Mouse (Mus musculus): ENCODE results near the gene Pde3a. TPM values are rescaled to one million over a fixed set of nuclear protein-coding genes. Genes with fewer than 3 reads are reported as not detected.

The Pde3a gene
- polyA plus RNA-seq, 1 experiment from 2014 or later, result 4.0 TPM

DNA sequence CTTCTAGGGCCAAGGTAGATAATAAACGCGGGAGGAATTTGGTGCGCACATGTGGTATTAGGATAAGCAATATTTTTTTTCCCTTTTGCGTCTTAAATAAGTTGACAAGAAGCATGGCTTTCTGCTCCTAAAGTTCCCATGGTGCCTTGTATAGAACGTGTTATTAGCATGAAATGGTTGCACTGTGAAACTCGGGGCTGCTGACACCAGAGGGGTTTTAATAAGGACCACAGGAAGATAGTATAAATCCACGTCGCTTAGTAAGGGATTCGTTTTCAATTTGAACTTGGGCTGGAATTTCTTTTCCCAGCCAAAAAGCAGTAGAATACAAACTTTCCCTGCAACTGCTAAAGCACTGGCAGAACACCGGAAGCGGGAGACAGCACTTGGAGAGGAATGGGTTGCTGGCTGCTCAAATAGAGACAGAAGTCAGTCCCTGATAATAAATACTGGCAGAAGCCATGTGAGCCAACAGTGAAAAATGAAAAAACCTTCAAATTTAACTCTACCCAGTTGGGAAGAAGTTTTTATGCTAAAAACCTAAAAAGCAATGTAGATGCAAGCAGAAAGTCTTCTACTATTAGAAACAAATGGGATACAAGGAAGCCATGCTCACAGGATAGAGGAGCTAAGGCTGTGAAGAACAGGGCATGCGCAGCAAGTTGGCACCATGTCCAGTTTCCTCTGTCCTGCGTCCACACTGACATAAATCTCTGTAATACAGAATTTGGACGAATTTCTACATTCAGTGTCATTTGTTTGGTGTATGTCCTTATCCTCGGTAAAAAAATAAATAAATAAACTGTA, 22.0 kb upstream of the Pde3a start:
- Histone ChIP-seq H3K9ac (ENCODE audit: low read length) (no peak overlapping the region), H3K9me3 (ENCODE audit: control insufficient read depth, low read length) (no peaks in the 10 kb centered on the region), H3K27ac (replicated peaks) (no peak overlapping the region), H3K4me2 (replicated peaks; ENCODE audit: low read depth) (no peak overlapping the region), H3K27me3 (ENCODE audit: control insufficient read depth, insufficient read depth, low read length) (no peaks in the 10 kb centered on the region), H3K36me3 (ENCODE audit: control insufficient read depth, insufficient read depth, low read length) (no peaks in the 10 kb centered on the region), H3K4me3 (ENCODE audit: low read depth, low read length) (no peak overlapping the region), H3K4me1 (replicated peaks; ENCODE audit: control insufficient read depth, insufficient read depth) (no peaks in the 10 kb centered on the region)
- TF ChIP-seq EP300 (optimal IDR thresholded peaks at IDR 0.05) (no peak), CTCF (IDR thresholded peaks at IDR 0.05; ENCODE audit: low read depth) (no peak)
- DNase-seq (ENCODE audit: low spot score) (no peak), ATAC-seq (ENCODE audit: low FRiP score, low TSS enrichment) (no peak)
- WGBS, result 46% methylated on average over 15 of the region's 15 CpGs

- Histone ChIP-seq H3K4me1 (replicated peaks; ENCODE audit: control insufficient read depth, insufficient read depth) (no peaks in the 10 kb centered on the region), H3K4me2 (replicated peaks; ENCODE audit: low read depth) (no peak overlapping the region), H3K36me3 (ENCODE audit: control insufficient read depth, insufficient read depth, low read length) (no peaks in the 10 kb centered on the region), H3K27me3 (ENCODE audit: control insufficient read depth, insufficient read depth, low read length) (no peaks in the 10 kb centered on the region), H3K4me3 (ENCODE audit: low read depth, low read length) (no peak overlapping the region), H3K9me3 (ENCODE audit: control insufficient read depth, low read length) (no peaks in the 10 kb centered on the region), H3K27ac (replicated peaks) (no peak overlapping the region), H3K9ac (ENCODE audit: low read length) (no peak overlapping the region)
- ATAC-seq (ENCODE audit: low FRiP score, low TSS enrichment), result no peak
- DNase-seq (ENCODE audit: low spot score), result no peak
- 47% methylated on average over 3 of the region's 3 CpGs for WGBS
- TF ChIP-seq EP300 (optimal IDR thresholded peaks at IDR 0.05) (no peak), CTCF (IDR thresholded peaks at IDR 0.05; ENCODE audit: low read depth) (no peak)
Observed at GRCm38 (mm10) chr6:141227658-141228005, 21.4 kb upstream of the Pde3a start.

GRCm38 (mm10) chr6:141232756-141233382, 16.2 kb upstream of the Pde3a start:
- H3K27me3 ChIP-seq (ENCODE audit: control insufficient read depth, insufficient read depth, low read length), result no peaks in the 10 kb centered on the region
- ATAC-seq (ENCODE audit: low FRiP score, low TSS enrichment) (no peak; the same call in 1 of the 2 replicates), DNase-seq (ENCODE audit: low spot score) (no peak)
- TF ChIP-seq CTCF (IDR thresholded peaks at IDR 0.05; ENCODE audit: low read depth), result no peak
- no peak for TF ChIP-seq EP300 (optimal IDR thresholded peaks at IDR 0.05)
- no peak overlapping the region for H3K9ac ChIP-seq (ENCODE audit: low read length)
- H3K4me3 ChIP-seq (ENCODE audit: low read depth, low read length), result no peak overlapping the region
- no peaks in the 10 kb centered on the region for H3K4me1 ChIP-seq (replicated peaks; ENCODE audit: control insufficient read depth, insufficient read depth)
- H3K4me2 ChIP-seq (replicated peaks; ENCODE audit: low read depth), result no peak overlapping the region
- 50% methylated on average over 6 of the region's 6 CpGs for WGBS
- H3K27ac ChIP-seq (replicated peaks), result no peak overlapping the region
- no peaks in the 10 kb centered on the region for H3K36me3 ChIP-seq (ENCODE audit: control insufficient read depth, insufficient read depth, low read length)
- no peaks in the 10 kb centered on the region for H3K9me3 ChIP-seq (ENCODE audit: control insufficient read depth, low read length)

DNA sequence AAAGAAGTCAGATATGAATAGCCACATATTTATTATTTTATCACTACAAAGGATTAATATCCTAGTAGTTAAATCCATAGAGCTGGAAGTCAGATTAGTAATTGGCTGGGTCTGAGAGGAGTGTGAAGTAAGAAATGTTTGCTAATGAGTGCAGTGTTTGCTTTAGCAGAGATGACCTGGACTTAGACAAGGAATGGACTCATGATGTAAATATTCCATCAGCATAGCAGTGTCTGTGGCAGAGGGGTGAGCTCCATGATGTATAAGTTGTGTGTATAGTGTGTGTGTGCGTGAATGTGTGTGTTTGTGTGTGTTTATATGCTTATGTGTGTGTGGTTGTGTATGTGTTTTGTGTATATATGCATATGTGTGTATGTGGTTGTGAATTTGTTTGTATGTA, 7.3 kb upstream of the Pde3a start:
- Histone ChIP-seq H3K4me1 (replicated peaks; ENCODE audit: control insufficient read depth, insufficient read depth) (no peaks in the 10 kb centered on the region), H3K9ac (ENCODE audit: low read length) (no peak overlapping the region), H3K36me3 (ENCODE audit: control insufficient read depth, insufficient read depth, low read length) (no peaks in the 10 kb centered on the region), H3K27me3 (ENCODE audit: control insufficient read depth, insufficient read depth, low read length) (no peaks in the 10 kb centered on the region), H3K27ac (replicated peaks) (no peak overlapping the region), H3K4me3 (ENCODE audit: low read depth, low read length) (no peak overlapping the region), H3K9me3 (ENCODE audit: control insufficient read depth, low read length) (no peaks in the 10 kb centered on the region), H3K4me2 (replicated peaks; ENCODE audit: low read depth) (no peak overlapping the region)
- DNase-seq (ENCODE audit: low spot score), result no peak
- WGBS, result 75% methylated on average over 1 of the region's 1 CpGs
- TF ChIP-seq CTCF (IDR thresholded peaks at IDR 0.05; ENCODE audit: low read depth) (no peak), EP300 (optimal IDR thresholded peaks at IDR 0.05) (no peak)
- ATAC-seq (ENCODE audit: low FRiP score, low TSS enrichment), result no peak

DNA sequence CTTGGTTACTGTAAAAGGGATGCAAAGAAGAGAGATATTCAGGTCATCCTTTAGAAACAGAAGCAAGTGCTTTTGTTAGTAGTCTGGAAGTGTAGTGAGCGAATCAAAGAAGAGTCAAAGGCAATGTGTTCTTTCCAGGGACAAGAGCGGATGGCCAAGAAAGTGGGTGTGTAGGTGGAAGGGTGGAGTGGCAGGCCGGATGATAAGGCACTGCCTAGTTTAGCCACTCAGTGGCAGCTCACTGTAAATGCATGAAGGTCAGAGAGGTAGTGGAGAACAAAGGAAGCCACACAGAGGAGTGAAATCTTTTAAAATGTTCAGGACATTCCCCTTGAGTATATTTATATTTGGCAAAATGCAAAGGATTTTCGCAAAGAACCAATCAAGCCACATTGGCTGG, 4.0 kb upstream of the Pde3a start:
- ATAC-seq (ENCODE audit: low FRiP score, low TSS enrichment) (no peak), DNase-seq (ENCODE audit: low spot score) (no peak)
- TF ChIP-seq EP300 (optimal IDR thresholded peaks at IDR 0.05) (no peak), CTCF (IDR thresholded peaks at IDR 0.05; ENCODE audit: low read depth) (peak; percentile 32; the same call in 1 of the 2 replicates)
- Histone ChIP-seq H3K36me3 (ENCODE audit: control insufficient read depth, insufficient read depth, low read length) (no peaks in the 10 kb centered on the region; the same call in 1 of the 2 replicates), H3K27me3 (ENCODE audit: control insufficient read depth, insufficient read depth, low read length) (no peaks in the 10 kb centered on the region), H3K4me3 (ENCODE audit: low read depth, low read length) (no peak overlapping the region), H3K9ac (ENCODE audit: low read length) (no peak overlapping the region), H3K9me3 (ENCODE audit: control insufficient read depth, low read length) (no peaks in the 10 kb centered on the region), H3K4me1 (replicated peaks; ENCODE audit: control insufficient read depth, insufficient read depth) (no peaks in the 10 kb centered on the region), H3K4me2 (replicated peaks; ENCODE audit: low read depth) (no peak overlapping the region), H3K27ac (replicated peaks) (no peak overlapping the region)
- 86% methylated on average over 4 of the region's 4 CpGs for whole genome bisulfite sequencing

GRCm38 (mm10) chr6:141246391-141246790, 2.7 kb upstream of the Pde3a start:
- Histone ChIP-seq H3K4me1 (replicated peaks; ENCODE audit: control insufficient read depth, insufficient read depth) (no peaks in the 10 kb centered on the region), H3K36me3 (ENCODE audit: control insufficient read depth, insufficient read depth, low read length) (no peaks in the 10 kb centered on the region; the same call in 1 of the 2 replicates), H3K9me3 (ENCODE audit: control insufficient read depth, low read length) (no peaks in the 10 kb centered on the region), H3K27ac (replicated peaks) (no peak overlapping the region), H3K4me2 (replicated peaks; ENCODE audit: low read depth) (no peak overlapping the region), H3K9ac (ENCODE audit: low read length) (no peak overlapping the region), H3K4me3 (ENCODE audit: low read depth, low read length) (no peak overlapping the region), H3K27me3 (ENCODE audit: control insufficient read depth, insufficient read depth, low read length) (peaks cover 3% of the 10 kb centered on the region; the same call in 1 of the 2 replicates)
- DNase-seq (ENCODE audit: low spot score) (no peak), ATAC-seq (ENCODE audit: low FRiP score, low TSS enrichment) (no peak)
- 71% methylated on average over 6 of the region's 6 CpGs for WGBS
- TF ChIP-seq EP300 (optimal IDR thresholded peaks at IDR 0.05) (no peak), CTCF (IDR thresholded peaks at IDR 0.05; ENCODE audit: low read depth) (no peak)

Data from stomach, postnatal 0 days (tissue).